Mouse (Mus musculus) megakaryocyte-erythroid progenitor cell, adult 5-6 weeks (primary cell): ENCODE measurements at regions not wholly inside any gene's neighbourhood (a gene's known extent, or its start where the extent isn't known, plus 50 kb on each side); places are given as distances from the start of the nearest gene placed in this dataset.
"Not testable (repeated sequence)": the region's sequence is repeated elsewhere in the genome, so short reads cannot be mapped to it uniquely, and the experiment has no call there.

ENCODE experiments used
- ATAC-seq: replicated peaks from 2 replicates; pipeline ENCODE4 v1.8.0; 2016; ENCODE audit warnings: mild to moderate bottlenecking, inconsistent platforms; ENCODE audit not compliant: severe bottlenecking, poor library complexity, low FRiP score, low TSS enrichment

- no peak for ATAC-seq
Observed at GRCm38 (mm10) chrX:95366995-95367394, 77.7 kb downstream of the Amer1 start.

- ATAC-seq, result not testable (repeated sequence)
Observed at GRCm38 (mm10) chrX:95365326-95365725, 79.3 kb downstream of the Amer1 start.

DNA sequence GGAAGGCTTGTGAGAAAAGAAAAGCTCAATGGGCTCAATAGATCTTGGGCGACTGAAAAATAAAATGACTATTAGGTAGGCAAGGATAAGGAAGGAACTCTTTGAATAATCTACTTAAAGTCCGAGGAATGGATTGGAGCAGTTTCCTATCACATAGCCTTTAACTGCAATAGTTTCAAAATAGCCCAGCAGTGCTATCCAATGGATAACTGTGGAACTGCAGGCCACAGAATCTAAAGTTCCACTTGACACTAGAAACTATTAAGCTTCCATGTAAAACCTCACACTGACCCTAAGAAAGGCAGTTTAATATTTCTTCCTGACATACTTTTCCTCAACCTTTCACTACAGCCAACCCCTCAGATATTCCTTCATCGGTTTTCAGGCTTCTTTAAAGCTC is 85.6 kb downstream of the Amer1 start:
- ATAC-seq, result peak; percentile 57; the same call in 1 of the 2 replicates
